Mouse (Mus musculus): ENCODE measurements around the gene Lrch4. TPM values are rescaled to one million over a fixed set of nuclear protein-coding genes. Genes with fewer than 3 reads are reported as not detected.
A peak's percentile ranks its signal among the peaks of the same experiment; 100 is the strongest.

Gene Lrch4
- total and polyA plus RNA-seq, 2 experiments from 2014 or later: 13.1 to 14.5 TPM

- no peak for ATAC-seq (ENCODE audit: low FRiP score)
These were observed 20.3 kb downstream of the Lrch4 start for GRCm38 (mm10) chr5:137649251-137649650.

GRCm38 (mm10) chr5:137649669-137650571 lies 21.0 kb downstream of the Lrch4 start:
- peak overlapping the region; percentile 38; the same call in 1 of the 2 replicates for H3K27ac ChIP-seq (ENCODE audit: low read depth, low read length)
- H3K27me3 ChIP-seq (ENCODE audit: insufficient read depth, low read length): peaks cover 15% of the 10 kb centered on the region; the same call in 1 of the 2 replicates
- peak overlapping the region; percentile 42; the same call in 1 of the 2 replicates for H3K9ac ChIP-seq (replicated peaks; ENCODE audit: low read length, poor library complexity, severe bottlenecking)
- H3K9me3 ChIP-seq (ENCODE audit: low read length): no peaks in the 10 kb centered on the region
- no peak overlapping the region for H3K4me3 ChIP-seq (ENCODE audit: low read depth, low read length)
- H3K4me1 ChIP-seq (ENCODE audit: insufficient read depth, low read length): peaks cover 13% of the 10 kb centered on the region; the same call in 1 of the 2 replicates
- peaks cover 17% of the 10 kb centered on the region for H3K36me3 ChIP-seq (ENCODE audit: insufficient read depth, low read length)
- DNase-seq (ENCODE audit: low spot score) (no peak), ATAC-seq (ENCODE audit: low FRiP score) (no peak)
- 16% methylated on average over 18 of the region's 18 CpGs for WGBS
- TF ChIP-seq CTCF (IDR thresholded peaks at IDR 0.05): no peak
- no peak overlapping the region for H3K4me2 ChIP-seq (ENCODE audit: low read depth, low read length, poor library complexity, severe bottlenecking)

More at GRCm38 (mm10) chr5:137649251-137649650, 20.3 kb downstream of the Lrch4 start:
- H3K9me3 ChIP-seq (ENCODE audit: low read length): no peaks in the 10 kb centered on the region
- peak overlapping the region; percentile 69; the same call in 1 of the 2 replicates for H3K27ac ChIP-seq (ENCODE audit: low read depth, low read length)
- peaks cover 19% of the 10 kb centered on the region; the same call in 1 of the 2 replicates for H3K27me3 ChIP-seq (ENCODE audit: insufficient read depth, low read length)
- peaks cover 16% of the 10 kb centered on the region for H3K36me3 ChIP-seq (ENCODE audit: insufficient read depth, low read length)
- H3K9ac ChIP-seq (replicated peaks; ENCODE audit: low read length, poor library complexity, severe bottlenecking): no peak overlapping the region
- 28% methylated on average over 4 of the region's 4 CpGs for WGBS
- no peak overlapping the region for H3K4me2 ChIP-seq (ENCODE audit: low read depth, low read length, poor library complexity, severe bottlenecking)
- peaks cover 13% of the 10 kb centered on the region; the same call in 1 of the 2 replicates for H3K4me1 ChIP-seq (ENCODE audit: insufficient read depth, low read length)
- TF ChIP-seq CTCF (IDR thresholded peaks at IDR 0.05): no peak
- no peak for DNase-seq (ENCODE audit: low spot score)
- no peak overlapping the region for H3K4me3 ChIP-seq (ENCODE audit: low read depth, low read length)

GRCm38 (mm10) chr5:137652474-137652873 lies 23.6 kb downstream of the Lrch4 start:
- H3K27me3 ChIP-seq (ENCODE audit: insufficient read depth, low read length): no peaks in the 10 kb centered on the region
- H3K4me3 ChIP-seq (ENCODE audit: low read depth, low read length): no peak overlapping the region
- no peak overlapping the region for H3K27ac ChIP-seq (ENCODE audit: low read depth, low read length)
- DNase-seq (ENCODE audit: low spot score): peak; percentile 82
- peak; percentile 83 for TF ChIP-seq CTCF (IDR thresholded peaks at IDR 0.05)
- WGBS: 24% methylated on average over 3 of the region's 3 CpGs
- peaks cover 13% of the 10 kb centered on the region; the same call in 1 of the 2 replicates for H3K4me1 ChIP-seq (ENCODE audit: insufficient read depth, low read length)
- no peak overlapping the region for H3K4me2 ChIP-seq (ENCODE audit: low read depth, low read length, poor library complexity, severe bottlenecking)
- H3K9me3 ChIP-seq (ENCODE audit: low read length): no peaks in the 10 kb centered on the region
- H3K9ac ChIP-seq (replicated peaks; ENCODE audit: low read length, poor library complexity, severe bottlenecking): no peak overlapping the region
- ATAC-seq (ENCODE audit: low FRiP score): 0 out of 2 replicates have a peak, but pooled peaks have one; percentile 31
- H3K36me3 ChIP-seq (ENCODE audit: insufficient read depth, low read length): peaks cover 17% of the 10 kb centered on the region

GRCm38 (mm10) chr5:137653366-137653765 lies 24.4 kb downstream of the Lrch4 start:
- ATAC-seq (ENCODE audit: low FRiP score): no peak
- Histone ChIP-seq H3K36me3 (ENCODE audit: insufficient read depth, low read length) (peaks cover 17% of the 10 kb centered on the region), H3K27me3 (ENCODE audit: insufficient read depth, low read length) (no peaks in the 10 kb centered on the region), H3K9me3 (ENCODE audit: low read length) (no peaks in the 10 kb centered on the region), H3K4me2 (ENCODE audit: low read depth, low read length, poor library complexity, severe bottlenecking) (no peak overlapping the region), H3K4me1 (ENCODE audit: insufficient read depth, low read length) (peaks cover 8% of the 10 kb centered on the region; the same call in 1 of the 2 replicates), H3K27ac (ENCODE audit: low read depth, low read length) (no peak overlapping the region), H3K4me3 (ENCODE audit: low read depth, low read length) (no peak overlapping the region), H3K9ac (replicated peaks; ENCODE audit: low read length, poor library complexity, severe bottlenecking) (no peak overlapping the region)
- no peak for DNase-seq (ENCODE audit: low spot score)
- TF ChIP-seq CTCF (IDR thresholded peaks at IDR 0.05): no peak
- 95% methylated on average over 10 of the region's 10 CpGs for WGBS

GRCm38 (mm10) chr5:137654746-137655145 lies 25.8 kb downstream of the Lrch4 start:
- Histone ChIP-seq H3K9me3 (ENCODE audit: low read length) (no peaks in the 10 kb centered on the region), H3K27me3 (ENCODE audit: insufficient read depth, low read length) (no peaks in the 10 kb centered on the region), H3K9ac (replicated peaks; ENCODE audit: low read length, poor library complexity, severe bottlenecking) (no peak overlapping the region), H3K4me1 (ENCODE audit: insufficient read depth, low read length) (0 out of 2 replicates have a peak, but pooled peaks cover 2% of the 10 kb centered on the region), H3K4me3 (ENCODE audit: low read depth, low read length) (no peak overlapping the region), H3K4me2 (ENCODE audit: low read depth, low read length, poor library complexity, severe bottlenecking) (no peak overlapping the region), H3K27ac (ENCODE audit: low read depth, low read length) (no peak overlapping the region), H3K36me3 (ENCODE audit: insufficient read depth, low read length) (peaks cover 17% of the 10 kb centered on the region)
- WGBS: 79% methylated on average over 7 of the region's 7 CpGs
- ATAC-seq (ENCODE audit: low FRiP score) (no peak), DNase-seq (ENCODE audit: low spot score) (peak; percentile 57)
- peak; percentile 75 for TF ChIP-seq CTCF (IDR thresholded peaks at IDR 0.05)

GRCm38 (mm10) chr5:137656977-137657376 lies 28.1 kb downstream of the Lrch4 start:
- H3K27ac ChIP-seq (ENCODE audit: low read depth, low read length): no peak overlapping the region
- peak; percentile 57; the same call in 1 of the 2 replicates for ATAC-seq (ENCODE audit: low FRiP score)

More at GRCm38 (mm10) chr5:137656977-137657376, 28.1 kb downstream of the Lrch4 start:
- H3K9me3 ChIP-seq (ENCODE audit: low read length): no peaks in the 10 kb centered on the region
- no peaks in the 10 kb centered on the region for H3K4me1 ChIP-seq (ENCODE audit: insufficient read depth, low read length)
- H3K4me3 ChIP-seq (ENCODE audit: low read depth, low read length): no peak overlapping the region
- no peaks in the 10 kb centered on the region for H3K27me3 ChIP-seq (ENCODE audit: insufficient read depth, low read length)
- DNase-seq (ENCODE audit: low spot score): peak; percentile 92
- TF ChIP-seq CTCF (IDR thresholded peaks at IDR 0.05): peak; percentile 84
- 29% methylated on average over 6 of the region's 6 CpGs for WGBS
- H3K4me2 ChIP-seq (ENCODE audit: low read depth, low read length, poor library complexity, severe bottlenecking): no peak overlapping the region
- H3K36me3 ChIP-seq (ENCODE audit: insufficient read depth, low read length): peaks cover 21% of the 10 kb centered on the region
- H3K9ac ChIP-seq (replicated peaks; ENCODE audit: low read length, poor library complexity, severe bottlenecking): no peak overlapping the region

Measured in midbrain, postnatal 0 days (tissue).